Mouse (Mus musculus): ENCODE measurements around the gene Snrnp70. TPM values are rescaled to one million over a fixed set of nuclear protein-coding genes. Genes with fewer than 3 reads are reported as not detected.

Snrnp70 gene
- polyA plus RNA-seq, 1 experiment from 2014 or later: 85.3 TPM

- DNase-seq (ENCODE audit: low spot score): peak; percentile 74
- peak; percentile 70 for ATAC-seq
- peak overlapping the region; percentile 78 for H3K4me2 ChIP-seq (replicated peaks; ENCODE audit: low read depth, low read length)
- peak overlapping the region; percentile 91 for H3K27ac ChIP-seq (ENCODE audit: low read length)
- H3K36me3 ChIP-seq (ENCODE audit: insufficient read depth, low read length): peaks cover 3% of the 10 kb centered on the region; the same call in 1 of the 2 replicates
- TF ChIP-seq CTCF (IDR thresholded peaks at IDR 0.05): peak; percentile 11; the same call in 1 of the 2 replicates
- 0 out of 2 replicates have a peak, but pooled peaks have one; percentile 25 for TF ChIP-seq EP300 (IDR thresholded peaks at IDR 0.05)
- H3K27me3 ChIP-seq (replicated peaks; ENCODE audit: insufficient read depth, low read length): no peaks in the 10 kb centered on the region
- H3K9me3 ChIP-seq (ENCODE audit: low read length): no peaks in the 10 kb centered on the region
- 2% methylated on average over 22 of the region's 22 CpGs for WGBS
- H3K9ac ChIP-seq (replicated peaks; ENCODE audit: low read depth): peak overlapping the region; percentile 41
- 0 out of 2 replicates have a peak, but pooled peaks cover 4% of the 10 kb centered on the region for H3K4me1 ChIP-seq (ENCODE audit: insufficient read depth, low read depth, low read length)
- peak overlapping the region; percentile 71 for H3K4me3 ChIP-seq (ENCODE audit: low read depth, low read length)
These were observed 62.7 kb downstream of the Snrnp70 start for GRCm38 (mm10) chr7:45332685-45333425.

GRCm38 (mm10) chr7:45331502-45331901 is 64.0 kb downstream of the Snrnp70 start:
- ATAC-seq (no peak), DNase-seq (ENCODE audit: low spot score) (no peak)
- no peak overlapping the region for H3K4me3 ChIP-seq (ENCODE audit: low read depth, low read length)
- H3K27ac ChIP-seq (ENCODE audit: low read length): no peak overlapping the region
- H3K9ac ChIP-seq (replicated peaks; ENCODE audit: low read depth): no peak overlapping the region
- H3K27me3 ChIP-seq (replicated peaks; ENCODE audit: insufficient read depth, low read length): no peaks in the 10 kb centered on the region
- 0 out of 2 replicates have a peak, but pooled peaks cover 4% of the 10 kb centered on the region for H3K4me1 ChIP-seq (ENCODE audit: insufficient read depth, low read depth, low read length)
- no peak overlapping the region for H3K4me2 ChIP-seq (replicated peaks; ENCODE audit: low read depth, low read length)
- no peaks in the 10 kb centered on the region for H3K9me3 ChIP-seq (ENCODE audit: low read length)
- WGBS: 78% methylated on average over 6 of the region's 6 CpGs
- H3K36me3 ChIP-seq (ENCODE audit: insufficient read depth, low read length): peaks cover 6% of the 10 kb centered on the region; the same call in 1 of the 2 replicates
- TF ChIP-seq CTCF (IDR thresholded peaks at IDR 0.05) (peak; percentile 44), EP300 (IDR thresholded peaks at IDR 0.05) (no peak)

- 82% methylated on average over 13 of the region's 13 CpGs for WGBS
- Histone ChIP-seq H3K4me1 (ENCODE audit: insufficient read depth, low read depth, low read length) (0 out of 2 replicates have a peak, but pooled peaks cover 4% of the 10 kb centered on the region), H3K36me3 (ENCODE audit: insufficient read depth, low read length) (peaks cover 8% of the 10 kb centered on the region; the same call in 1 of the 2 replicates), H3K4me2 (replicated peaks; ENCODE audit: low read depth, low read length) (no peak overlapping the region), H3K27me3 (replicated peaks; ENCODE audit: insufficient read depth, low read length) (no peaks in the 10 kb centered on the region), H3K9ac (replicated peaks; ENCODE audit: low read depth) (no peak overlapping the region), H3K9me3 (ENCODE audit: low read length) (no peaks in the 10 kb centered on the region), H3K27ac (ENCODE audit: low read length) (no peak overlapping the region), H3K4me3 (ENCODE audit: low read depth, low read length) (no peak overlapping the region)
- TF ChIP-seq EP300 (IDR thresholded peaks at IDR 0.05) (no peak), CTCF (IDR thresholded peaks at IDR 0.05) (no peak)
- no peak for DNase-seq (ENCODE audit: low spot score)
- ATAC-seq: no peak
These were observed 66.6 kb downstream of the Snrnp70 start for GRCm38 (mm10) chr7:45328841-45329475.

Other genes with a start within 250 kb of the Snrnp70 start
- gene Pih1d1, start 241.4 kb downstream of the Snrnp70 start, polyA plus RNA-seq (2015; fragmentation: Nextera tagmentation; extraction: Ambion mirVana): 51.7 and 58.4 TPM in 2 replicates
- 26.7 and 26.8 TPM in 2 replicates for gene Aldh16a1, start 241.2 kb downstream of the Snrnp70 start, polyA plus RNA-seq (2015; fragmentation: Nextera tagmentation; extraction: Ambion mirVana)
- gene Slc17a7, start 231.8 kb downstream of the Snrnp70 start, polyA plus RNA-seq (2015; fragmentation: Nextera tagmentation; extraction: Ambion mirVana): 0.56 and 0.65 TPM in 2 replicates
- not detected in 2 replicates for gene Gfy, start 216.2 kb downstream of the Snrnp70 start, polyA plus RNA-seq (2015; fragmentation: Nextera tagmentation; extraction: Ambion mirVana)
- not detected in 2 replicates for gene Pth2, start 214.7 kb downstream of the Snrnp70 start, polyA plus RNA-seq (2015; fragmentation: Nextera tagmentation; extraction: Ambion mirVana)
- 2.7 and 3.3 TPM in 2 replicates for gene Ccdc155, start 190.8 kb downstream of the Snrnp70 start, polyA plus RNA-seq (2015; fragmentation: Nextera tagmentation; extraction: Ambion mirVana)
- 0.93 and 1.1 TPM in 2 replicates for gene Dkkl1, start 183.6 kb downstream of the Snrnp70 start, polyA plus RNA-seq (2015; fragmentation: Nextera tagmentation; extraction: Ambion mirVana)
- 46.5 and 52.3 TPM in 2 replicates for gene Tead2, start 180.0 kb downstream of the Snrnp70 start, polyA plus RNA-seq (2015; fragmentation: Nextera tagmentation; extraction: Ambion mirVana)
- 9.1 and 9.8 TPM in 2 replicates for gene Cd37, start 156.6 kb downstream of the Snrnp70 start, polyA plus RNA-seq (2015; fragmentation: Nextera tagmentation; extraction: Ambion mirVana)
- gene Slc6a16, start 154.7 kb downstream of the Snrnp70 start, polyA plus RNA-seq (2015; fragmentation: Nextera tagmentation; extraction: Ambion mirVana): not detected in 2 replicates
- not detected in 2 replicates for gene Slc6a21, start 118.2 kb downstream of the Snrnp70 start, polyA plus RNA-seq (2015; fragmentation: Nextera tagmentation; extraction: Ambion mirVana)
- gene Trpm4, start 62.0 kb downstream of the Snrnp70 start, polyA plus RNA-seq (2015; fragmentation: Nextera tagmentation; extraction: Ambion mirVana): 19.2 and 21.9 TPM in 2 replicates
- 0.50 and 0.54 TPM in 2 replicates for gene Hrc, start 60.5 kb downstream of the Snrnp70 start, polyA plus RNA-seq (2015; fragmentation: Nextera tagmentation; extraction: Ambion mirVana)
- 1.8 and 2.0 TPM in 2 replicates for gene Ppfia3, start 28.7 kb downstream of the Snrnp70 start, polyA plus RNA-seq (2015; fragmentation: Nextera tagmentation; extraction: Ambion mirVana)
- 0.49 TPM in 1 of 2 replicates, not detected in the other for gene Lin7b, start 25.2 kb downstream of the Snrnp70 start, polyA plus RNA-seq (2015; fragmentation: Nextera tagmentation; extraction: Ambion mirVana)
- gene Kcna7, start 9.9 kb upstream of the Snrnp70 start, polyA plus RNA-seq (2015; fragmentation: Nextera tagmentation; extraction: Ambion mirVana): 0.16 and 0.24 TPM in 2 replicates
- gene Ntf5, start 18.0 kb upstream of the Snrnp70 start, polyA plus RNA-seq (2015; fragmentation: Nextera tagmentation; extraction: Ambion mirVana): 7.1 and 7.2 TPM in 2 replicates
- 4.5 and 4.7 TPM in 2 replicates for gene Lhb, start 25.1 kb upstream of the Snrnp70 start, polyA plus RNA-seq (2015; fragmentation: Nextera tagmentation; extraction: Ambion mirVana)
- gene Gys1, start 39.1 kb upstream of the Snrnp70 start, polyA plus RNA-seq (2015; fragmentation: Nextera tagmentation; extraction: Ambion mirVana): 19.2 and 19.6 TPM in 2 replicates
- 59.9 and 63.5 TPM in 2 replicates for gene Ruvbl2, start 42.4 kb upstream of the Snrnp70 start, polyA plus RNA-seq (2015; fragmentation: Nextera tagmentation; extraction: Ambion mirVana)
- gene Ftl1, start 64.1 kb upstream of the Snrnp70 start, polyA plus RNA-seq (2015; fragmentation: Nextera tagmentation; extraction: Ambion mirVana): 5,808 and 6,026 TPM in 2 replicates
- 144 and 155 TPM in 2 replicates for gene Bax, start 71.2 kb upstream of the Snrnp70 start, polyA plus RNA-seq (2015; fragmentation: Nextera tagmentation; extraction: Ambion mirVana)
- 0.25 and 0.52 TPM in 2 replicates for gene Tulp2, start 86.1 kb upstream of the Snrnp70 start, polyA plus RNA-seq (2015; fragmentation: Nextera tagmentation; extraction: Ambion mirVana)
- gene Gm45808, start 91.1 kb upstream of the Snrnp70 start, polyA plus RNA-seq (2015; fragmentation: Nextera tagmentation; extraction: Ambion mirVana): not detected in 2 replicates
- 3.5 and 4.5 TPM in 2 replicates for gene Dhdh, start 93.1 kb upstream of the Snrnp70 start, polyA plus RNA-seq (2015; fragmentation: Nextera tagmentation; extraction: Ambion mirVana)
- gene Nucb1, start 114.7 kb upstream of the Snrnp70 start, polyA plus RNA-seq (2015; fragmentation: Nextera tagmentation; extraction: Ambion mirVana): 203 and 213 TPM in 2 replicates
- 36.6 and 39.1 TPM in 2 replicates for gene Ppp1r15a, start 130.5 kb upstream of the Snrnp70 start, polyA plus RNA-seq (2015; fragmentation: Nextera tagmentation; extraction: Ambion mirVana)
- 2.0 and 2.1 TPM in 2 replicates for gene Plekha4, start 130.6 kb upstream of the Snrnp70 start, polyA plus RNA-seq (2015; fragmentation: Nextera tagmentation; extraction: Ambion mirVana)
- 0.95 and 1.4 TPM in 2 replicates for gene Hsd17b14, start 159.2 kb upstream of the Snrnp70 start, polyA plus RNA-seq (2015; fragmentation: Nextera tagmentation; extraction: Ambion mirVana)
- gene Bcat2, start 174.4 kb upstream of the Snrnp70 start, polyA plus RNA-seq (2015; fragmentation: Nextera tagmentation; extraction: Ambion mirVana): 29.4 and 39.8 TPM in 2 replicates
- gene Fgf21, start 219.7 kb upstream of the Snrnp70 start, polyA plus RNA-seq (2015; fragmentation: Nextera tagmentation; extraction: Ambion mirVana): not detected in 2 replicates
- 0.13 and 0.18 TPM in 2 replicates for gene Fut1, start 221.5 kb upstream of the Snrnp70 start, polyA plus RNA-seq (2015; fragmentation: Nextera tagmentation; extraction: Ambion mirVana)
- 0.19 and 0.32 TPM in 2 replicates for gene Izumo1, start 226.1 kb upstream of the Snrnp70 start, polyA plus RNA-seq (2015; fragmentation: Nextera tagmentation; extraction: Ambion mirVana)
- 43.3 and 49.0 TPM in 2 replicates for gene Rasip1, start 231.7 kb upstream of the Snrnp70 start, polyA plus RNA-seq (2015; fragmentation: Nextera tagmentation; extraction: Ambion mirVana)
- gene Mamstr, start 244.2 kb upstream of the Snrnp70 start, polyA plus RNA-seq (2015; fragmentation: Nextera tagmentation; extraction: Ambion mirVana): 4.0 and 4.8 TPM in 2 replicates

Data from lung, postnatal 0 days (tissue).